Mouse (Mus musculus): ENCODE measurements around the gene Ap2b1. TPM values are rescaled to one million over a fixed set of nuclear protein-coding genes. Genes with fewer than 3 reads are reported as not detected.

Gene Ap2b1
- polyA plus RNA-seq, 1 experiment from 2014 or later, result 112 TPM

- TF ChIP-seq CTCF (IDR thresholded peaks at IDR 0.05), result no peak
- ChIA-PET CTCF (interaction anchor here (1.1 to 1.4 kb wide), 2 partner anchors 9 kb away, joined by 3 to 5 read pairs; partner anchors contain the start of gene Rasl10b), POLR2A (no interaction called here)
- DNase-seq (ENCODE audit: low read depth, low spot score) (no peak), ATAC-seq (no peak)
- H3K27me3 ChIP-seq, result no peaks in the 10 kb centered on the region
- in situ Hi-C loops (cut with MboI; ENCODE audit: low pct_unique_long_range_greater_than_20kb), result no loop called here
These were observed 118.9 kb downstream of the Ap2b1 start for GRCm38 (mm10) chr11:83417708-83418107.

- ATAC-seq (no peak), DNase-seq (ENCODE audit: low read depth, low spot score) (no peak)
- ChIA-PET CTCF (no interaction called here), POLR2A (no interaction called here)
- no peak for TF ChIP-seq CTCF (IDR thresholded peaks at IDR 0.05)
- no peaks in the 10 kb centered on the region for H3K27me3 ChIP-seq
- in situ Hi-C loops (cut with MboI; ENCODE audit: low pct_unique_long_range_greater_than_20kb), result no loop called here
These were observed 119.7 kb downstream of the Ap2b1 start for GRCm38 (mm10) chr11:83418566-83418965.

- TF ChIP-seq CTCF (IDR thresholded peaks at IDR 0.05), result no peak
- no peaks in the 10 kb centered on the region for H3K27me3 ChIP-seq
- ATAC-seq (no peak), DNase-seq (ENCODE audit: low read depth, low spot score) (no peak)
- ChIA-PET POLR2A (no interaction called here), CTCF (interaction anchor here (1.1 kb wide), 1 partner anchor 92 kb away, joined by 5 read pairs; no protein-coding TSS in a partner anchor)
- in situ Hi-C loops (cut with MboI; ENCODE audit: low pct_unique_long_range_greater_than_20kb), result loop anchor here (5.0 to 10.0 kb wide), 2 partner anchors 66 to 93 kb away; no protein-coding TSS in a partner anchor
These were observed 121.5 kb downstream of the Ap2b1 start for GRCm38 (mm10) chr11:83420338-83420737.

- POLR2A ChIA-PET, result no interaction called here
- CTCF ChIA-PET, result interaction anchor here (1.1 to 1.3 kb wide), 2 partner anchors 36 to 93 kb away, joined by 3 to 5 read pairs; no protein-coding TSS in a partner anchor
- ATAC-seq, result no peak
- DNase-seq (ENCODE audit: low read depth, low spot score), result no peak
- TF ChIP-seq CTCF (IDR thresholded peaks at IDR 0.05), result no peak
- in situ Hi-C loops (cut with MboI; ENCODE audit: low pct_unique_long_range_greater_than_20kb), result loop anchor here (5.0 to 10.0 kb wide), 2 partner anchors 67 to 94 kb away; no protein-coding TSS in a partner anchor
- H3K27me3 ChIP-seq, result no peaks in the 10 kb centered on the region
These were observed 122.5 kb downstream of the Ap2b1 start for GRCm38 (mm10) chr11:83421305-83421704.

GRCm38 (mm10) chr11:83424681-83425080 lies 125.9 kb downstream of the Ap2b1 start:
- POLR2A ChIA-PET, result no interaction called here
- peaks cover 26% of the 10 kb centered on the region for H3K27me3 ChIP-seq
- TF ChIP-seq CTCF (IDR thresholded peaks at IDR 0.05), result peak; percentile 84

GRCm38 (mm10) chr11:83426964-83427363 lies 128.1 kb downstream of the Ap2b1 start:
- CTCF ChIA-PET, result interaction anchor here (0.9 kb wide), 1 partner anchor 10 kb away, joined by 3 read pairs; no protein-coding TSS in a partner anchor
- ATAC-seq (no peak), DNase-seq (ENCODE audit: low read depth, low spot score) (no peak)
- in situ Hi-C loops (cut with MboI; ENCODE audit: low pct_unique_long_range_greater_than_20kb), result loop anchor here (10.0 kb wide), 1 partner anchor 72 kb away; no protein-coding TSS in a partner anchor
- peaks cover 36% of the 10 kb centered on the region for H3K27me3 ChIP-seq
- TF ChIP-seq CTCF (IDR thresholded peaks at IDR 0.05), result no peak
- POLR2A ChIA-PET, result no interaction called here

More at GRCm38 (mm10) chr11:83424681-83425080, 125.9 kb downstream of the Ap2b1 start:
- CTCF ChIA-PET, result interaction anchor here (0.9 to 2.4 kb wide), 17 partner anchors 10 to 103 kb away, joined by 3 to 13 read pairs (median 5); no protein-coding TSS in a partner anchor
- DNase-seq (ENCODE audit: low read depth, low spot score) (no peak), ATAC-seq (no peak)
- in situ Hi-C loops (cut with MboI; ENCODE audit: low pct_unique_long_range_greater_than_20kb), result loop anchor here (5.0 to 10.0 kb wide), 2 partner anchors 70 to 97 kb away; no protein-coding TSS in a partner anchor

- ATAC-seq (no peak), DNase-seq (ENCODE audit: low read depth, low spot score) (no peak)
- ChIA-PET POLR2A (no interaction called here), CTCF (no interaction called here)
- in situ Hi-C loops (cut with MboI; ENCODE audit: low pct_unique_long_range_greater_than_20kb), result loop anchor here (10.0 kb wide), 1 partner anchor 75 kb away; no protein-coding TSS in a partner anchor
- H3K27me3 ChIP-seq, result peaks cover 36% of the 10 kb centered on the region
- TF ChIP-seq CTCF (IDR thresholded peaks at IDR 0.05), result no peak
These were observed 130.5 kb downstream of the Ap2b1 start, which contains the start of gene Gas2l2 for GRCm38 (mm10) chr11:83429355-83429754. Gene Gas2l2, minus strand, starts transcription at chr11:83429455.

GRCm38 (mm10) chr11:83432533-83432932 lies 133.7 kb downstream of the Ap2b1 start:
- CTCF ChIA-PET, result no interaction called here
- DNase-seq (ENCODE audit: low read depth, low spot score) (no peak), ATAC-seq (no peak)
- in situ Hi-C loops (cut with MboI; ENCODE audit: low pct_unique_long_range_greater_than_20kb), result no loop called here
- TF ChIP-seq CTCF (IDR thresholded peaks at IDR 0.05), result no peak
- POLR2A ChIA-PET, result interaction anchor here (1.7 kb wide), 1 partner anchor 23 kb away, joined by 4 read pairs; the partner anchor contains the start of gene Rasl10b
- H3K27me3 ChIP-seq, result peaks cover 46% of the 10 kb centered on the region

- ATAC-seq (no peak), DNase-seq (ENCODE audit: low read depth, low spot score) (no peak)
- TF ChIP-seq CTCF (IDR thresholded peaks at IDR 0.05), result no peak
- in situ Hi-C loops (cut with MboI; ENCODE audit: low pct_unique_long_range_greater_than_20kb), result loop anchor here (5.0 kb wide), 1 partner anchor 200 kb away; no protein-coding TSS in a partner anchor
- H3K27me3 ChIP-seq, result peaks cover 38% of the 10 kb centered on the region
- ChIA-PET POLR2A (no interaction called here), CTCF (interaction anchor here (4.5 kb wide), 1 partner anchor 12 kb away, joined by 11 read pairs; no protein-coding TSS in a partner anchor)
These were observed 138.6 kb downstream of the Ap2b1 start, which contains the start of gene 1700020L24Rik for GRCm38 (mm10) chr11:83437377-83437776. Gene 1700020L24Rik, plus strand, starts transcription at chr11:83437677.

GRCm38 (mm10) chr11:83439426-83440060 lies 140.7 kb downstream of the Ap2b1 start:
- ATAC-seq, result no peak
- DNase-seq (ENCODE audit: low read depth, low spot score), result no peak
- in situ Hi-C loops (cut with MboI; ENCODE audit: low pct_unique_long_range_greater_than_20kb), result loop anchor here (5.0 to 10.0 kb wide), 2 partner anchors 198 to 295 kb away; no protein-coding TSS in a partner anchor
- POLR2A ChIA-PET, result no interaction called here
- no peak for TF ChIP-seq CTCF (IDR thresholded peaks at IDR 0.05)
- peaks cover 43% of the 10 kb centered on the region for H3K27me3 ChIP-seq
- CTCF ChIA-PET, result interaction anchor here (1.3 kb wide), 2 partner anchors 34 to 311 kb away, joined by 3 to 5 read pairs; no protein-coding TSS in a partner anchor
